Mouse (Mus musculus) heart, embryonic 13.5 days (tissue): Measurements from ENCODE around the gene Selplg. TPM values are rescaled to one million over a fixed set of nuclear protein-coding genes. Genes with fewer than 3 reads are reported as not detected.

Experiments used
- ATAC-seq: fragments of 200-750 bp; cut with Nextera tagmentation; 2 replicates; pipeline ENCODE4 v1.8.0; 2017; ENCODE audit warnings: moderate TSS enrichment; ENCODE audit not compliant: insufficient number of reproducible peaks, low FRiP score, low TSS enrichment; ENCODE audit errors: extremely low read depth
- H3K27ac ChIP-seq: fragments of 300-500 bp; sonication (generic); replicated peaks from 2 replicates; pipeline ENCODE4 v1.5.1; 2015; ENCODE audit warnings: moderate library complexity, mild to moderate bottlenecking, inconsistent platforms
- H3K27me3 ChIP-seq: fragments of 300-500 bp; sonication (generic); replicated peaks from 2 replicates; pipeline ENCODE4 v1.6.1; 2015; ENCODE audit warnings: mild to moderate bottlenecking, inconsistent platforms
- H3K36me3 ChIP-seq: fragments of 300-500 bp; sonication (generic); 2 replicates; pipeline ENCODE4 v1.6.1; 2015; ENCODE audit warnings: mild to moderate bottlenecking, inconsistent platforms
- H3K4me1 ChIP-seq: fragments of 300-500 bp; sonication (generic); 2 replicates; pipeline ENCODE4 v1.6.1; 2015; ENCODE audit warnings: inconsistent platforms
- H3K4me2 ChIP-seq: fragments of 300-500 bp; sonication (generic); 2 replicates; pipeline ENCODE4 v1.6.1; 2015; ENCODE audit warnings: inconsistent platforms, mild to moderate bottlenecking, moderate library complexity
- H3K4me3 ChIP-seq: fragments of 300-500 bp; sonication (generic); 2 replicates; pipeline ENCODE4 v1.5.1; 2015; ENCODE audit warnings: moderate library complexity, mild to moderate bottlenecking, inconsistent platforms
- H3K9ac ChIP-seq: fragments of 300-500 bp; sonication (generic); 2 replicates; pipeline ENCODE4 v1.6.1; 2015; ENCODE audit warnings: inconsistent platforms, mild to moderate bottlenecking, moderate library complexity
- H3K9me3 ChIP-seq: fragments of 300-500 bp; sonication (generic); 2 replicates; pipeline ENCODE4 v1.6.1; 2016; ENCODE audit warnings: inconsistent platforms
- WGBS: fragments of 180-500 bp; shearing (Covaris S2); methylation state at CpG from one replicate; pipeline ENCODE4 v1.1.7; 2015; ENCODE audit warnings: mixed read lengths; 5-methylcytosine and 5-hydroxymethylcytosine counted together
- polyA plus RNA-seq: library from polyadenylated mRNA; unstranded; fragments of >200 nt; fragmentation: Nextera tagmentation; extraction: Ambion mirVana; gene quantifications from 2 replicates; pipeline ENCODE4 v1.2.1, GENCODE M21; 2015

The Selplg gene
- 1.2 and 1.3 TPM in 2 replicates for polyA plus RNA-seq

- 43% methylated on average over 8 of the region's 8 CpGs for WGBS
- no peak within 1 kb of the TSS for H3K27ac ChIP-seq
- no peak within 1 kb of the TSS for H3K9ac ChIP-seq
- no peak within 1 kb of the TSS for H3K4me2 ChIP-seq
- H3K36me3 ChIP-seq = no peaks in the 10 kb centered on the region
- no peak within 1 kb of the TSS for H3K4me3 ChIP-seq
- H3K4me1 ChIP-seq = no peaks in the 10 kb centered on the region
- ATAC-seq = no peak
- H3K27me3 ChIP-seq = no peaks in the 10 kb centered on the region
- H3K9me3 ChIP-seq = no peaks in the 10 kb centered on the region
Measured at GRCm38 (mm10) chr5:113832490-113832901, at the start of gene Selplg. TSS of gene Selplg (minus strand) at chr5:113832644.

GRCm38 (mm10) chr5:113881136-113881535 lies 48.7 kb upstream of the Selplg start:
- peaks cover 60% of the 10 kb centered on the region for H3K36me3 ChIP-seq
- H3K4me1 ChIP-seq = peaks cover 86% of the 10 kb centered on the region
- H3K9me3 ChIP-seq = no peaks in the 10 kb centered on the region
- H3K27ac ChIP-seq = no peak overlapping the region
- H3K9ac ChIP-seq = no peak overlapping the region
- H3K4me3 ChIP-seq = no peak overlapping the region
- no peak for ATAC-seq
- no peaks in the 10 kb centered on the region for H3K27me3 ChIP-seq
- H3K4me2 ChIP-seq = no peak overlapping the region
- 90% methylated on average over 14 of the region's 14 CpGs for WGBS

- Histone ChIP-seq H3K36me3 (peaks cover 72% of the 10 kb centered on the region), H3K4me2 (no peak overlapping the region), H3K9ac (0 out of 2 replicates have a peak overlapping the region, but pooled peaks have one; percentile 1), H3K9me3 (no peaks in the 10 kb centered on the region), H3K4me1 (peaks cover 87% of the 10 kb centered on the region), H3K27ac (peak overlapping the region; percentile 5; the same call in 1 of the 2 replicates), H3K27me3 (no peaks in the 10 kb centered on the region), H3K4me3 (no peak overlapping the region)
- WGBS = 88% methylated on average over 17 of the region's 17 CpGs
- no peak for ATAC-seq
Measured at GRCm38 (mm10) chr5:113878943-113879617, 46.6 kb upstream of the Selplg start.

GRCm38 (mm10) chr5:113877565-113877964 lies 45.1 kb upstream of the Selplg start:
- H3K4me1 ChIP-seq = peaks cover 86% of the 10 kb centered on the region
- H3K27me3 ChIP-seq = no peaks in the 10 kb centered on the region
- H3K9me3 ChIP-seq = no peaks in the 10 kb centered on the region
- H3K9ac ChIP-seq = no peak overlapping the region
- no peak overlapping the region for H3K27ac ChIP-seq
- ATAC-seq = no peak
- 64% methylated on average over 3 of the region's 3 CpGs for WGBS
- no peak overlapping the region for H3K4me3 ChIP-seq
- H3K36me3 ChIP-seq = peaks cover 74% of the 10 kb centered on the region
- H3K4me2 ChIP-seq = no peak overlapping the region

GRCm38 (mm10) chr5:113876176-113876575 lies 43.7 kb upstream of the Selplg start:
- peak overlapping the region; percentile 32; the same call in 1 of the 2 replicates for H3K27ac ChIP-seq
- WGBS = 80% methylated on average over 7 of the region's 7 CpGs
- H3K9me3 ChIP-seq = no peaks in the 10 kb centered on the region
- H3K9ac ChIP-seq = peak overlapping the region; percentile 33
- H3K27me3 ChIP-seq = no peaks in the 10 kb centered on the region
- H3K4me2 ChIP-seq = no peak overlapping the region
- peaks cover 64% of the 10 kb centered on the region for H3K36me3 ChIP-seq
- H3K4me1 ChIP-seq = peaks cover 87% of the 10 kb centered on the region
- no peak overlapping the region for H3K4me3 ChIP-seq
- ATAC-seq = no peak

GRCm38 (mm10) chr5:113875625-113876024 lies 43.2 kb upstream of the Selplg start:
- 88% methylated on average over 4 of the region's 4 CpGs for WGBS
- Histone ChIP-seq H3K27me3 (no peaks in the 10 kb centered on the region), H3K4me3 (no peak overlapping the region), H3K36me3 (peaks cover 58% of the 10 kb centered on the region), H3K4me2 (no peak overlapping the region), H3K9ac (peak overlapping the region; percentile 33), H3K4me1 (peaks cover 87% of the 10 kb centered on the region), H3K9me3 (no peaks in the 10 kb centered on the region), H3K27ac (peak overlapping the region; percentile 32; the same call in 1 of the 2 replicates)
- no peak for ATAC-seq

- ATAC-seq = no peak
- H3K27me3 ChIP-seq = no peaks in the 10 kb centered on the region
- H3K9ac ChIP-seq = peak overlapping the region; percentile 83
- H3K27ac ChIP-seq = peak overlapping the region; percentile 96
- H3K4me3 ChIP-seq = peak overlapping the region; percentile 42
- H3K36me3 ChIP-seq = peaks cover 47% of the 10 kb centered on the region
- WGBS = 55% methylated on average over 19 of the region's 19 CpGs
- peak overlapping the region; percentile 68 for H3K4me2 ChIP-seq
- peaks cover 96% of the 10 kb centered on the region for H3K4me1 ChIP-seq
- H3K9me3 ChIP-seq = no peaks in the 10 kb centered on the region
Measured at GRCm38 (mm10) chr5:113874063-113875024, 41.9 kb upstream of the Selplg start.

- Histone ChIP-seq H3K4me2 (peak overlapping the region; percentile 68), H3K27me3 (no peaks in the 10 kb centered on the region), H3K4me3 (peak overlapping the region; percentile 42), H3K4me1 (peaks cover 96% of the 10 kb centered on the region), H3K36me3 (peaks cover 36% of the 10 kb centered on the region), H3K9ac (peak overlapping the region; percentile 83), H3K9me3 (no peaks in the 10 kb centered on the region), H3K27ac (peak overlapping the region; percentile 96)
- peak; percentile 58 for ATAC-seq
- WGBS = 8% methylated on average over 15 of the region's 15 CpGs
Measured at GRCm38 (mm10) chr5:113872936-113873912, 40.8 kb upstream of the Selplg start.

- peak overlapping the region; percentile 67 for H3K9ac ChIP-seq
- peaks cover 25% of the 10 kb centered on the region for H3K36me3 ChIP-seq
- peaks cover 94% of the 10 kb centered on the region for H3K4me1 ChIP-seq
- peak overlapping the region; percentile 96 for H3K27ac ChIP-seq
- WGBS = 76% methylated on average over 7 of the region's 7 CpGs
- no peak overlapping the region for H3K4me3 ChIP-seq
- H3K4me2 ChIP-seq = no peak overlapping the region
- ATAC-seq = no peak
- no peaks in the 10 kb centered on the region for H3K27me3 ChIP-seq
- no peaks in the 10 kb centered on the region for H3K9me3 ChIP-seq
Measured at GRCm38 (mm10) chr5:113871903-113872548, 39.6 kb upstream of the Selplg start.

GRCm38 (mm10) chr5:113870393-113871040 lies 38.1 kb upstream of the Selplg start:
- 30% methylated on average over 21 of the region's 21 CpGs for WGBS
- Histone ChIP-seq H3K27me3 (no peaks in the 10 kb centered on the region), H3K27ac (peak overlapping the region; percentile 96), H3K9me3 (no peaks in the 10 kb centered on the region), H3K4me2 (peak overlapping the region; percentile 39), H3K36me3 (peaks cover 12% of the 10 kb centered on the region), H3K4me1 (peaks cover 85% of the 10 kb centered on the region), H3K9ac (peak overlapping the region; percentile 71), H3K4me3 (no peak overlapping the region)
- ATAC-seq = no peak
